Mouse (Mus musculus) left cerebral cortex, postnatal 25 days (tissue): ENCODE measurements around the gene Zfp574. TPM values are rescaled to one million over a fixed set of nuclear protein-coding genes. Genes with fewer than 3 reads are reported as not detected.
A peak's percentile ranks its signal among the peaks of the same experiment; 100 is the strongest.

ENCODE experiments used
- DNase-seq, 2 experiments: peaks; one replicate each; pipeline ENCODE4 v3.0.0; 2022; ENCODE audit warnings: low spot score in 2 of 2, mixed read lengths in 1 of 2
- intact Hi-C: fragments of 180-260 bp; cut with DNase I; formaldehyde crosslinking; loops from one replicate; pipeline ENCODE4 v1.15.1; 2025
- total RNA-seq, 2 experiments: library from RNA; stranded (reverse); gene quantifications; 2 replicates each; pipeline ENCODE4 v1.2.3; 2021

Zfp574 gene
- total RNA-seq, 2 experiments from 2014 or later = 31.4 to 37.0 TPM

DNA sequence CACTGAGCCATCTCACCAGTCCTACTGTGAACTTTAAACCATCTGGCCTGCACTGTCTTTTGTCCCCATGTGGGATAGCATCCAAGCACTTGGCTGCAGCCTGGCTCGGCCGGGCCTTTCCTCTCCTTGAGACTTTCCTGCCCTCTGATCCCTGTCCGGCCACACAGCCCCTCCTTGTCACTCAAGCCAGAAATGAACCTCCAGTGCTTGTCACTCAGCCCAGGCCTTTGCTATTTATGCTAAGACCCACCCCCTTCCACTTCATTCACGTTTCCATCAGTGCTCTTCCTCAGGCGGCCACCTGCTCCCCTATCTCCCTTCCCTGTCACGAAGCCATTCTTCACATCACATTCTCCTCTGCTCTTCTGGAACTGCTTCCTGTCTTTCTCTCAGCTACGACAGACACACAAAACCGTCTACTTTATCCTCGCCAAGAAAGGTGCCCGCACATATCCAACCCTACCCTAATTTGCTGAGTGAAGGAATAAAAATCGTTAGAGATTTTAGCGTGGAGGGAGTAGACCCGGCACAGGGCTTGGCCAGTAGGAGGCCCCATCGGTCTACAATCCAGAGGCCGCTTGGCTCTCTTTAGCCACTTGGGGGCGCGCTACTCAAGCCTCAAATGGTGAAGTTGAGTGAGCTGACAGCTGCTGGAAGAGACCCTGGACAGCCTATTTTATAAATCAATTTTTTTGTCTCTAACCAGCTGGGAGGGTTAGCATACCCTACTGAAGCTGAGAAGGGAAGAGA lies 33.2 kb downstream of the Zfp574 start:
- intact Hi-C loops = no loop called here
- peak; percentile 83 to 88 for DNase-seq

DNA sequence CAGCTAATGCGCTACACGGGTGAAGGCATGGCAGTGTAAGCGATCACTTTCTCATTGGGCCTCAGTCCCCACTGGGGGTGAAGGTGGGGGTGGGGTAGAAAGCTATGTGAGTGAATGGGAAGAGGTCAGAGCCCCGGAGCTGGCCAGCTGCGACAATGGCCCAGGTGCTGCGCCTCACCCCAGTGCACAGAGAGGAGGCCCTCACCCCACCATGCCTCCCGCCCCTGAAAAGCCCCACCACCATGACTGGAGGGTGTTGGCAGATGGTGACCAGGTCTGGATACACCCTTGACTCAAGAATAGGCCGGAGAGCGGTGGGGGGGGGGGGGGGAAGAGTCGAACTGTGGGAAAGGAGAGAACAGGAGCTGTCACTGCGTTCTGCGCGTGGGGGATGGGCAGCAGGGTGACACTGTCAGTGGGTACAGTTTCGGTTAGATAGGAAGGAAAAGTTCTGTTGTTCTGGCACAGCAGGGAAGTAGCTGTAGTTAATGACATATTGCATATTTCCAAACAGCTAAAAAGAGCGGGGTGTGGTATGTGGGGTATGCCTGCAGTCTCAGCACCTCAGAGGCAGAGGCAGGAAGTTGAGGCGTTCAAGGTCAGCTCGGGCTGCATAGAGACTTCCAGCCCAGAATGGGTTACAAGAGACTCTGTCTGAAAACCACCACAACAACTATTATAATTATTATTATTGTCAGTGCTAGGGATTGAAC lies 34.6 kb downstream of the Zfp574 start:
- DNase-seq = no peak
- intact Hi-C loops = no loop called here

DNA sequence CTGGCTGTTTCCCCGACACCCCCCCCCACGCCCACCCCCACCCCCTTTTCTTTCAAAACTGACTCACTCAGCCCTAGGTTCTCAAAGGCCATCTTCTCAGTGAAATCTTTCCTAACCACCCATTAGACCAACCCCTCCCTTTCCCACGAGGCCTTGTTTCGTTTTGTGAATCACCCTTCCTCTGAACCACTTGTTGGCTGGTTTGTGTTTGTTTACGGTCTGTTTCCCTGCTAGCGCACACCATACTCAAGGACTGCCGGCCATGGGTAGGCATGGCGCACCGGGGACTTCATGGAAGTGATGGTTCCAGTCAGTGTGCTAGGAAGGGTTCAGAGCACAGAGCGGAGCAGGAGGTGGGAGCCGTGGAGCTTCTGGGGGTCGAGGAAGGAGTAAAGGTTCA lies 37.0 kb downstream of the Zfp574 start:
- intact Hi-C loops = no loop called here
- no peak for DNase-seq

DNA sequence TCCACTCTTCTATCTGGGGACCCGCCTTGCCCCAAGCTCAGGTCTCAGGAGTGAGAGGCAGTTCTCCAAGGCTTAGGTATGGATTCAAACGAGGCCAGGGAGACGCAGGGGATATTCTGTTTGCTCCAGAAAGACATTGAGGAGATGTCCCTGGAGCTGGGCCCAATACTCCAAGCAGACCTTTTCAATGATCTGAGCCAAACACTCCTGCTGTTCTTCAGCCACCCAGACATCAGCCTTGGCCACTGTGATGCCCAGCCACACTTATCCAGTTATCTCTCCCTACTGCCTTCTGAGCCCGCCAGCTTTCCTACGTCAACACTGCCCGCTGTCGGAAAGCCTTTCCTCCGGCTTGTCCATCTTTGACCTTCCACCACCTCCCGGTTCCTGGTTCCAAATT lies 38.0 kb downstream of the Zfp574 start:
- no peak for DNase-seq
- intact Hi-C loops = no loop called here

DNA sequence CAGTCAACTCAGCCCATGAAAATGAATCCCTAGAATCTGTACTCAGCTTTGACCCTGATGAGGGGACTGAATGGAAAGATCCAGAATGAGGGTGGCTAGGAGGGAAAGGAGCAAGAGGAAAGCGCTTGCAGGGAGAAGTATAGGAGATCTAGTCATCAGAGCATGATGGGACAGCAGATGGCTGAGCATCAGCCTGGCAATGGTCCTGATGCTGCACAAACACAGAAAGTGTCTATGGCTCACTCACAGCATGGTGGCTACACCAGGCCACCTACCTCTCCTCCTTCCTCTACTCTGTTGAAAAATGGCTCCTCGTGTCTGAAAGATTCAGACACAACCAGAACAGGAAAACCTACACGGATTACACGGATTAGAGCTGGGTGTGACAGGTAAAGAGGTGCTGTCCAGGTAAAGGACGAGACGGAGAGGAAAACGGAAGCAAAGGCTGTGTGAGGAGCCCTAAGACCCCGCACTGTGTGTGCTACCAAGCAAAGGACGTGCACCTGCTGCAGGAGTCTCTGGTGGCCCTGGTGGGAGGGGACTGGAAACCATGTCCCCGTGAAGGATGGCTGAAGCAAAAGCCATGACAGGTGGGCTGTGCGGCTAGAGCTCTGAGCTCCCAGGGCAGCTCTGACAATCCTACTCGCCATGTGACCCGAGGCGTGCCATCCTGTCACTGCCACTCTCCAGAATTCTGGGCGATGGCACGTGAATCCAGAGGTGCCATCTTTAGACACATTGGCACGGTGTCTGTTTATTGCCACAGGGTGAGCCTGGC lies 40.0 kb downstream of the Zfp574 start:
- DNase-seq = peak in 1 of 2 experiments; percentile 74
- intact Hi-C loops = no loop called here

DNA sequence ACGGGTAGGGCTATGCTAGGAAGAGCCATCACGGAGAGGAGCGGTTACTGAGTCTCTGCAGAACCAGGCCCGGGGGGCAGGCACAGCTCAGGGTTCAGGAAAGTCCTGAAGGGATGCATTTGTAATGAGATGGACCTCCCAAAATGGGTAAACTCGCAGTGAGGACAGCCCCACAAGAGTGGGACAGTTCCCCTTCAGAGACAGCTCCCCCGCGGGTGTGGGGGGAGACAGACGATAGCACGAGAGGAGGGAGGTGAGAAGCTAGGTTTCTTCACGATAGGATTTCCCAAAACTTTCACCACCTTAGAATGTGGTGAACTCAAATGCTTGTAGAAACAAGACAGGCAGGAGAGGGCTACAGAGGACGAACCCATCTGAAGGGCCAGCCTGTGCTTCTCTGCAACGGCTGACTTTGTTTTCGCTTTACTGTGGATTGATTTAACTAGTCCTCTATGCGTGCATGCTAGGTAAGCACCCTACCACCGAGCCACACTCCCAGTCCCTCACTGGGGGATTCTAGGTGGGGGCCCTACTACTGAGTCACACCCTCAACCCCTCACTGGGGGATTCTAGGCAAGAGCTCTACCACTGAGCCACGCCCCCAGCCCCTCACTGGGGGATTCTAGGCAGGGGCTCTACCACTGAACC lies 40.7 kb downstream of the Zfp574 start:
- no peak for DNase-seq
- intact Hi-C loops = no loop called here

DNA sequence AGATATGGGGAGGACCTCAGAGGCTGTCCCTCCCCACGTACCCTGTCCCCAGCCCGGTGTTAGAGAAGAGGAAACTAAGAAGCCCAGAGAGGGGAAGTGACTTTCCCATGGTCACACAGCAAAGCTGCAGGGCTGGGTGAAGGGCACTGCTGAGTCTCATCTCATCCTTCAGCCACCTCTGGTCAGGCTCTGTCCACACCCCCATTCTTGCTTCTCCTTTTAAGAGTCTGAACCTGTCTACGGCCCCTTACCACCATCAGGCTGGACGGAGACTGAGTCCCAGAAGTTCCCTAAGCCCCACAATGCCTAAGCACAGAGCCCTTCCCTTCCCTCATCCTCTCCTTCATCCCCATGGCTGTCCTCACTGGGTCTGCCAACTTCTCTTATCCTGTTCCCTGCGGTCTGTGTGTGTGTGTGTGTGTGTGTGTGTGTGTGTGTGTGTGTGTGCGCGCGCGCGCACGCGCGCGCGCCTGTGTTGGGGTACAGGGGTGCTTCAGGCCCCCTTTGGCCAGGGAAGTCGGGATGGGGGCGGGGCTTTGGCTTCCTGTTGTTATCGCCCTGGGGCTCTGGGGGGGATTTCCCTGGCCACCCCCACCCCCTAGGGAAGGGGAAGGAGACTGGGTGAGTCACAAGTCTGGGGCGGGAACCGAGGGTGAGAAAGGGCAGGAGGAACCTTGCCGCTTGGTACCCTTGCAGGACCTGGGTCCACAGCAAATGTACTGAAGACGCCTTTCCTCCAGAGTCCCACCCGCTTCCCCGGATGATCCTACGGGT lies 47.9 kb downstream of the Zfp574 start:
- DNase-seq = peak in 1 of 2 experiments; percentile 35
- intact Hi-C loops = no loop called here

DNA sequence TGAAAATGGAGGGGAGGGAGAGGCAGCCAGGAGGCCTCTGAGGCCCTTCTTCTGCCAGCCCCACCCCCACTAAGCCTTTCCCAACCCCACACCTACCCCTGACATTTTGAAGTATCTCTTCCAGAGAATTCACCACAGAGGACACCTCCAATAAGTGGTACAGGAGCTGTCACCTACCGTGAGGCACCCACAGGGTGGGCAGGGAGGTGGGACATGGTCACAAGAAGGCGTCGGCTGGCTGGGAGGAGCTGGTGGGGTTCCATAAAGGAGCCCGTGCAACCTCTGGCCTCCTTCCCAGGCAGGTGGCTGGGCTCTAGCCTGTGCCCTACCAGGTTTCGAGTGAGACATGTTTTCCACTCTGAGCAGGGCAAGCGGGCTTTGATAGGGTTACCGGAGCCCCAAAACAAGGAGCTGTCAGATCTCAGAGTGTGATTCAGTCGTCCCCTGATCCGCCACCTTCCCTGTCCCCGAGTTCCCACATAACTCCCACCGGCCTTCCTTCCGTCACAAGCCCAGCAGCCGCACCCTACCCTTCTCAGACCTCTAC lies 48.9 kb downstream of the Zfp574 start:
- intact Hi-C loops = no loop called here
- DNase-seq = no peak

DNA sequence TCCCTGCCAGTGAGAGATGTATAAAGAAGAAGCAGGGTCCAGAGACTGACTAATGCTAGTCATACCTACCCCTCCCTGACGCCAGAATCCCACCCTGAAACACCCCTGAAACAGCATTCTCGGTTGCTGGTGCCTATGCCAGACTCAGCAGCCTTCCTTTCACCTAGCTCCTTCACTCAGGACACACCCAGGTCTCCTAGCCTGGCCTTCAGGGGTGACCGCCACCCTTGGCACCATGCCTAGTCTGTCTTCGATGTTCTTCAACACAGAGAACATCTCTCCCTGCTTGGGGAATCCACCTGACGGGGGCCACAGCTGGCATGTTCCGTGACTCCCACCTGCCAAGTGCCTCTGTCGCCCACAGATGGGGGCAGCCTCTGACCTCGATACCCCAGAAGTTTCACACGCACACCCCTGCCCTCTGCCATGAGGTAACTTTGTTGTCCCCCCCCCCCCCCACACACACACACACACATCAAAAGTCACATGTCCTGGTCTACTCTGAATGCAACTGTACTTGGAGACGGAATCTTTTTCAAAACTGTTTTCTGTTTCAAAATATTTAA lies 53.4 kb downstream of the Zfp574 start:
- no peak for DNase-seq
- intact Hi-C loops = no loop called here

DNA sequence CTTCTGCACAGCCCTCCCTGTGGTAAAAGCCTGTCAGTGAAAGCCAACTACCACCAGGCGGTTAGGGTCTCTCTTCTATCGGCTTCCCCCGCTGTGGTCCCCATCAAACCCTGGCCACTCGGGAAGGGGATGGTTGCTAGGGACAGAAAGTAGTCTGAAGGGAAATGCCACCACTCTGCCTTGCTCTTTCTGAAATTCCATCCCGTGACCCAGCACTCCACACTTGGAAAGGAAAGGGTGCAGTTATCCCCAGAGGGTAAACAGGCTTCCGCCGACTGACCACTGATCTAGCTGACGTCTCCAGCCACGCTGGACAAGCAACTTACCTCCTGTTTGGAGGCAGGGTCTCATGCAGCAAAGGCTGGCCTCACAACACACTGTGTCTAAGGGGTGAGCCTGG lies 55.6 kb downstream of the Zfp574 start:
- no peak for DNase-seq
- intact Hi-C loops = no loop called here

DNA sequence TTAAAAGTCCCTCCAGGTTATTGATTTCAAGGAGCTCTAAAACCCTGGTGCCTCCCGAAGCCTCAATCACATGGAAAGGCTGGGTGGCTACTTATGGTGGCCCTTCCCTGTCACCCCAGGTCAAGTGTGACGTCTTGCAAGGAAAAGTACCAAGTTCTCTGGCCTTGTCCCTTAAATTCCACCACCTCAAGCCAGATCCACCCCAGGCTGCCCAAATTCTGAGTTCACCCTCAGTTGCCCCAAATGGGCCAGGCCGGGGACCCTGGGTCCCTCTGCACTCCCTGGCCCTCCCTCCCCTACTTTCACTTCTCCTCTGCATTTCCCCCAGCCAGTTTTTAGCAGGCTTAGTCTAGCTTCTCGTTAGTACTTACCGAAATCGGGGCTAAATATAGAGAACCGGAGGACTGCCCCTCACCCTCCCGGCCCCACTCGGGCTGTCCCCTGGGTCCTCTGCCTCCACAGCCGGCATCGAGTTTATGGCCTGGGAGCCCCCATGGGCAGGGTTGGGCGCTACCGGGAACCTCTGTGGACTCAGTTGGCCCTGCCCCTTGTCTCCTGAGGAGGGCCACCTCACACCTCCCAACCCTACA lies 57.1 kb downstream of the Zfp574 start:
- intact Hi-C loops = no loop called here
- no peak for DNase-seq

DNA sequence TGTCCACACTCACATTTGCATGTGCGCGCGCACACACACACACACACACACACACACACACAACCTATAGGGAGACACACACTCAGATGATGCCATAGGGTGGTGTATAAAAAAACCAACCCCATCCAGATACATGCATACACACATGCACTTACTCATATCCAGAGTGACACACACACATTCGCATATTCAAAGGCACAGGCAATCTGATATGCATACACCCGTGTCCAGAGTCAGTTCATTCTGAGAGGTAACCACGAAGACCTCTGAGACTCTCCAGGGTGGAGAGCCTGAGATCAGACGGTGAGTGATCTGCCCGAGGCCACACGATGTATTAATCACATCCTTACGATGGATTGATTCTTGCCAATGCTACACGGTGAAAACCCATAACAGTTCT lies 58.2 kb downstream of the Zfp574 start:
- no peak for DNase-seq
- intact Hi-C loops = no loop called here

DNA sequence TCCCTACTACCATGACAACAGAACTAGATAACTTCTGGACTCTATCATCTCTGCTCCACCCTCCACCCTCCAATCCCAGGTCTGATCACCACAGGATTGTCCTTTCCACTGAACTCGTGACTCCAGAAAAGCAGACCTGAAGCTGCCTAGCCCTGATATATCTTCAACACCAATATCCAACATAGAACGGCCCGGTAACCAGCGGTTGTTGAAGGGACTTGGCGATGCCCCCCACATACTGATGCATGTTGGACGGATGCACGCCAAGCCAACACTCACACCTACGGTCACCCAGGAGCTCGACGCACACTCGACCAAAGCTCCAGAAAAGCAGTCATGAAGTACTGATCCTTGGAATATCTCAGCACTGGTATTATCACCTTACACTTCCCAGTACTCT lies 58.9 kb downstream of the Zfp574 start:
- no peak for DNase-seq
- intact Hi-C loops = no loop called here

DNA sequence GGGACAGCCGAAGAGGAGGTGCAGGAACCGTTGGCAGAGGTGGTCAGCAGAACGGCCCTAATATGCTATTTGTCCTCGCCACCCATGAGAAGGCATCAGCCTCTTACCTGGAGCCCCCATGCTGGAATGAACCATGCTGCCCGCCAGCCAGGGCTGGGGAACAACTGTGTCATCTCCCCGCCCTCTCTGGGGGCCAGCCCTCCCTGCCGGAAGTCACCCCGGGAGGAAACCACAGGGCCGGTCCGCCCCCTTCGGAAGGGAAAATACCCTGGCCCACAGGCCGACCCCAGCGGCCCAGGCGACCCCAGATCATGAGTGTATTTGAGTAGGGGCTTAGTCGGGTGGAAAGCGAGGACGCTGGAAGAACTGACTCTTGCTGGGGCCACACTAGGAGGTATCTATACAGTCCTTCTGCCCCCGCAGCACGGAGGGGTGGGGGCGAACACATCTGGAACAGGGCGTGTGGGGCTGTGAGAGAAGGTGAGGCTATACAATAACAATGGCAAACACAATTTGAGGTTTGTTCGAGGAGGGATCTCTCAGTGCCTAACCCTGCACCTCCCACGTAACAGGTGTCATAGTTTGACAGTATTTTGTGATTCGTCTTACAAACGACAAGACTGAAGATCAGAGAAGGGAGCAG lies 60.1 kb downstream of the Zfp574 start:
- intact Hi-C loops = no loop called here
- DNase-seq = no peak
